Mouse (Mus musculus): ENCODE data around the gene Ptprm. TPM values are rescaled to one million over a fixed set of nuclear protein-coding genes. Genes with fewer than 3 reads are reported as not detected.

Ptprm gene
- total RNA-seq, 2 experiments from 2014 or later: 78.4 to 88.4 TPM

DNA sequence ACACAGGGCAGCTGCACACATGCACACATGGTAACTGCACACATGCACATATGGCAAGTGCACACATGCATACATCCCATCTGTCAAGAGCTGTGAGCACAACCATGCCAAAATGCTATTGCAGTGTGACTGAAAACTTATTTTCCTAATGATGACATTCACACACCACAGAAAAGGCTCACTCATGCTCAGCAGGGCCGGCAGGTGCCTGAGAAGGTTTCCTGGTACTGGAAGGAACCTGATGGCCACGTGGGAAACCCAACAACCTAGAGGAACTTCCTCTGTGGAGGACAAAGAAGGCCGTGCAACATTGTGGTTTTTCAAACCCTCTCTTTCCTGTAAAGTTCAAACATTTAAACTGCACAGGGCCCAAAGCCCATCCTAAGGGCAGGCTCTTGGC lies 241.6 kb downstream of the Ptprm start:
- intact Hi-C loops (cut with DNase I): no loop called here
- no peak for DNase-seq (ENCODE audit: low spot score)

DNA sequence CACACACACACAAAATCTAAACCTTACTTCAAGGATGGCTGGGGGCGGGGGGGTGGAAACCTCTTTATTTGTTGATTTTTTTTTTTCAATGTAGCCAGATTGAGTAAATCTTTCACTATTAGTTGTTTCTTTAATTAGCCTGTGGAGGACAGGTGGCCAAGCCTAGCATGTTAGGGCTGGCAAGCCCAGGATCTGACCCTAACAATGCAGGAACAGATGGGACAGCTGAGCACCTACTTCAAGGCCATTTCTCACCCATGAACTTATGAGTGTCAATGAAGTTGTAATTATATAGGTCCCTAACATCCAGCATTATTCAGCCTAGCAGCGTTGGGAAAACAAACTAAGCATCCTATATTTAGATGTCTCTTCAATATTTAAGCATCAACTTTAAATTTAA lies 248.1 kb downstream of the Ptprm start:
- intact Hi-C loops (cut with DNase I): no loop called here

DNA sequence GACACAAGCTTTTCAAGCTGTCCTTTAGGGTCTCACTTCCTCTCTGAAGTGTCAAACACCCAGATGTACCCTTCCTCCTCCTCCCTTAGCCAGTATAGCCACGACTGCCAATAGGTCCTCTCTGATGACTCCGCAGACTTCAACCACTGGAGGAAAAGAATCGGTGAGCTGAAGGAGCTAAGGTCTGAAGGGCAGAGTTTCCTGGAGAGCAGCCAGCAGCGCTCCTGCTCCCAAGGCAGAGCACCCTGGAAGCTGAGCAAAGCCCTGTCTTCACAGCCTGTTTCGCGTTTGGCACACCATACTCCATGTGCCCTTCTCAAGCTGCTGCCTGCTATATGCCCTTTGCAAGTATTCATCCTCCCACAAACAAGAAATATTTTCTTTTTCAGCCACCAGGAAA lies 252.2 kb downstream of the Ptprm start:
- no peak for DNase-seq (ENCODE audit: low spot score)
- intact Hi-C loops (cut with DNase I): no loop called here

More for the DNA sequence above, 248.1 kb downstream of the Ptprm start:
- DNase-seq (ENCODE audit: low spot score): no peak

DNA sequence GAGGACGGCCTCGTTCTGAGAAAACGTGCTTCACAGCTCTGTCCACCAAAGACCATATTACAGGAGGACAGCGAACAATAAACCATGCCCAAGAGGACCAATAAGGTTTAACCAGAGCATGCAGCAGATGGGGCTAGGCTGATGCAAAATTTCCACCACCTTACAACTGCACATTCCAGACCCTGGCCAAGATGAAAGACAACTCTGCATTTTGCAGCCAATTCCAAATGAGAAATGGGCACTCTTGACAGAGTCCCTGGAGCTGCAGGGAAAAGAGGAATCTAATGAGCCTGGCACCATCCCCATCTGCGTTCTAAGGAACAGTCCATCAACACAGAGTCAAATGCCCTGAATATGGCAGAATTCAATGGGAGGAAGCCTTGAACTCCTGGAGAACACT lies 263.3 kb downstream of the Ptprm start:
- DNase-seq (ENCODE audit: low spot score): no peak
- intact Hi-C loops (cut with DNase I): no loop called here

DNA sequence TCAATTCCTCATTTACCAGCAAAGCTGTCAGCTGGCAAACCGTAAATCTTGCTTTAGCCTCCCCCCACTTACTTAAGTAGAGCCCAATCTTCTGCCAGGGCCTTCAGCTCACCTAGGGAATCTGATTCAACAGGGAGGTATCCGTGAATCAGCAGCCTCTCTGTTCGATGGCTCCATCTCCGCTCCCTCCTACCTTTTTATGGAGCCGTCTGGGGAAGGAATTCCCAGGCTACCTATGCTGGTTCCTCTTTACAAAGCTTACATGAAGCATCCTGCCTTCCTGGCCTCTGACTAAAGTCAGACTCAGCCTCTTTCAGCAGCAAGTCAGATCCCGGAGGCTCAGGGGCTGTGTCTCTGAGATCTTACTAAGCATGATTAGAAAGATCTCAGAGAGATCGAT lies 264.1 kb downstream of the Ptprm start:
- no peak for DNase-seq (ENCODE audit: low spot score)
- intact Hi-C loops (cut with DNase I): no loop called here

DNA sequence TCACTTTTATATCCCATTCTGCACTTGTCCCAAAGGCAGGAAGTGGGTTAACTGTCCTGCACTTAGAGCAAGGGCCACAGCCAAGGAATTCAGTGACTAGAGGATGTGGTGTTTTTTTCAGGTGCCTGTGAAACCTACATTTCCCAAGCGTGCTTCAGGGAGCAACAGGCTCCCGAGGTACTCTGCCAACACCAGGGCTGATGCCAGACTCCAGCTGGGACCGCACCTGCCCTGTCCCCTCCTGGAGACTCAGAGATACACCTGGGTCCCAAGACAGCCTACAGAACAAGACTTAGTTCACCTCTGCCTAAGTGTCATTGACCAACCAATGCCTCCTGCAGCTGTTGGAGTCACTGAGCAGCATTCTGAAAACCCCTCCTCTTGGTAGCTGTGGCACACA lies 264.6 kb downstream of the Ptprm start:
- intact Hi-C loops (cut with DNase I): loop anchor here (5.0 kb wide), 1 partner anchor 83 kb away; no protein-coding TSS in a partner anchor

DNA sequence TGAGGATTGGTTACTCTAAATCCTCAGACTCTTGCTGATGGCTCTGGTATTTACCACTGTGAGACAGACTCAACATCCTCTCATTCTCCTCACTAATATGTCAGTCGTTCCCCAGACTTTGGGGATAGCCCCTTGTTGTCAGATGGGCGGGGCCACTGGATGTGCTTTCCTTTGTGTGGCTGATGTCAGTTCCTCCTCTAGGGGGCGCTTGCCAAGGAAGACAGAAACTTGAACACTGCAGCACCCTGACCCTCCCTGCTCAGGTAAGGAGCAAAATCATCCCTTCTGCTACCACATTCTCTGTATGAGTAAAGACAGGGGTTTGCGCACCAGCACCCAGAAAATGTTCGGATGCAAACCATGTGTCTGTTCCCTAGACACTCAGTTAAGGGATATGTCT lies 266.7 kb downstream of the Ptprm start:
- no peak for DNase-seq (ENCODE audit: low spot score)

More for the DNA sequence above, 264.6 kb downstream of the Ptprm start:
- DNase-seq (ENCODE audit: low spot score): no peak

DNA sequence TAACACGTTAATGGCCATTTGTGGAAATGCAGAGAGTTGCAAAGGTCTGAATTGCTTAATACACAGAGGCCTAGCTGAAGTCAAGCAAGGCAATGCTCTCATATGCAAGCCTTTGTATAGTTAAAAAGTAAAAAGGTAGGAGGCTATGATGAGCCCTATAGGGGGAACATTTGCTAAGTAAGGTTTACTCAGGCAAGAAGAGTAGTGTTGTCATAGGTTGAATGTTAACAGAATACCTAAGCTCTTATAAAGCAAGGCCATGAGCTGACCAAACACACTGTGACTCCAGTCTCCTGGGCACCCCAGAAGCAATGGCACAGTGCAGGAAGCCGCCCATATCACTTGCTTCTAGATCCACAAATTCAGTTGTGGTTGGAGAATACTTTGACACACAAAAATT lies 267.4 kb downstream of the Ptprm start:
- no peak for DNase-seq (ENCODE audit: low spot score)
- intact Hi-C loops (cut with DNase I): loop anchor here (5.0 kb wide), 1 partner anchor 85 kb away; no protein-coding TSS in a partner anchor

More for the DNA sequence above, 266.7 kb downstream of the Ptprm start:
- intact Hi-C loops (cut with DNase I): loop anchor here (5.0 kb wide), 1 partner anchor 85 kb away; no protein-coding TSS in a partner anchor

DNA sequence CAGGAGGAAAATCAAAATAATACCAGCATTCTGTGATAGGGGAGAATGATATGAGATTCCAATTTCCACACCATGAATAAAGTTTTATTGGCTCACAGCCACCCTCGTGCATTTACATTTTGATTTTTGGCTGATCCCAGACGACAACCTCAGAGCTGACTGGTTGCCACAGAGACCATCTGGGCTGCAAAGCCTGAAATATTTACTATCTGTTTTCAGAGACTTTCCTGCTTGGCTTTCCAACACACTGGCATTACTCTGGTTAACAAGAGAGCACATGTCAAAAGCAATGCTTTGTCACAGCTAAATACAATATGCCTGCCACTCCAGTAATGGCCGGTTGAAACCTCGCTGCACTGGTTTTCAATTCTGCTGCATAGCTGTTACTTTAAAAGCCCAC lies 269.8 kb downstream of the Ptprm start:
- DNase-seq (ENCODE audit: low spot score): no peak
- intact Hi-C loops (cut with DNase I): loop anchor here (5.0 kb wide), 1 partner anchor 268 kb away; the partner anchor contains the start of gene Ptprm

DNA sequence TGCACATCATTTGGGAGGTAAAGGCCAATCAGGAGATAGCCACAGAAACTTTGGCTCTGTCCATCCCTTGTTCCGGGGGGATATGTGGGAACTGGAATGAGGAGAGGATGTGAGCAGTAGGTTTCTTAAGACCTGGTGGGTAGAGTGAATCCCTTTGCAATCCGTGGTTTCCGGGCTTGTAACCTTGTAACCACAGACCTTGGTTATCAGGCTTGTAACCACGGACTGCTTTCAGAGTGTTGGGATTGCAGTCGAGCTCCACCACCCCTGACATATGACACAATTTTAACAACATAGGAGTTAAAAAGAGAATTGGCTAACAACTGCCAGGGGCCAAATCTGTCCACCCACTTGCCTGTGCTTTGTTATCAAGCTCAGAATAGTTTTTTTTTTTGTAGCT lies 270.2 kb downstream of the Ptprm start:
- intact Hi-C loops (cut with DNase I): loop anchor here (5.0 kb wide), 1 partner anchor 268 kb away; the partner anchor contains the start of gene Ptprm

DNA sequence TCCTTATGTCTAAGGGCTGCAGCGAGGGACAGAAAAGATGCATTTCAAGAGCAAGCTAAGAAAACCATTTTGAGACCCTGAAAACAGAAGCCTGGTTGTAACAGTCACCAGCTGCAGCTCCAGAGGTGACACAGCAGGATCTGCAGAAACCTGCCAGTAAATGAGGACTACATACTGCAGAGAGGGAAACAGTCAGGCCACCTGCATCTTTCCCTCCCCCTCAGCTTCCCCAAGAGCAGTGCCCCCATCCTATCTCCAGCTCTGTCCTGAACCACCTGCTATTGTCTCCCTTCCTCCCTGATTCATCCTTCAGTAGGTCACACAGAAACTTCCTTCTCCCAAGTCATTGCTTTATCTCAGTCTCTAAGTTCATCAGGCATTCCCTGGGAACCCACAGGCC lies 274.7 kb downstream of the Ptprm start:
- DNase-seq (ENCODE audit: low spot score): no peak
- intact Hi-C loops (cut with DNase I): no loop called here

More for the DNA sequence above, 270.2 kb downstream of the Ptprm start:
- DNase-seq (ENCODE audit: low spot score): no peak

DNA sequence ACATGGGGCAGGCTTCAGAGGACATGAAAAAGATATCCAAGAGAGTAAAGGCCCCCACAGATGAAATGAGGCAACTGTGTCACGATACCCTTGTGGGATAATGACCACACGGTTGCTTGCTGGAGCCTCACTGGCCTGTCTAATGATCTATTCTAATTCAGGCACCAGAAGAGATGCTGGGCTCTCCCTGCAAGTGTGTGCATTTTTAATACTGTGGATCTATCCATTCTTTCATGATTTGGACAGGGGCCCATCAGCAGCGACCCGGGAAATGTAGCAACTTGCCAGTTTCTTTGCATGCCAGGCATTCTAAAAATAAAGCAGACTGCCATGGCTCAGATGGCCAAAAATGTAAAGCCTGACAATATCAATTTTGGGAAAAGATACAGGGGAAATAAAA lies 280.7 kb downstream of the Ptprm start:
- intact Hi-C loops (cut with DNase I): loop anchor here (5.0 kb wide), 2 partner anchors 59 to 94 kb away; no protein-coding TSS in a partner anchor
- no peak for DNase-seq (ENCODE audit: low spot score)

DNA sequence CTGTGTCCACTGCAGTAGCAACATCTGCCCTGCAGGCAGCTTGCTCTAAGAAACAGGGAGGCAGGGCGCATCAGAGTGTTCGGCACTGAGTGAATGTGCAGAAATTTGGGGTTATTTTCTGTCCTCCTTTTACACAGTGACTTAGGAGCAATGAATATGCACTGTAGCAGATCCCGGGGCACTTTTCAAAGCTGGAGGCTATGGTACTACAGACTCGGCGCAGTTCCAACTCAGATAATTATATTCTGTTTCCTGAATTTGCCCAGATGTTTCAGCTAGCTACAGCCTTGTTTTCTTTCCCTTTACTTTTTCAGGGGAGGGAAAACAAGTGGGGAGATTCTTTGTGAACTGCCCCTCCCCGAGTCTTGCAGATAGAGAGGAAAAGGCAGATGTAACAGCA lies 281.1 kb downstream of the Ptprm start:
- DNase-seq (ENCODE audit: low spot score): no peak
- intact Hi-C loops (cut with DNase I): loop anchor here (5.0 kb wide), 2 partner anchors 59 to 94 kb away; no protein-coding TSS in a partner anchor

DNA sequence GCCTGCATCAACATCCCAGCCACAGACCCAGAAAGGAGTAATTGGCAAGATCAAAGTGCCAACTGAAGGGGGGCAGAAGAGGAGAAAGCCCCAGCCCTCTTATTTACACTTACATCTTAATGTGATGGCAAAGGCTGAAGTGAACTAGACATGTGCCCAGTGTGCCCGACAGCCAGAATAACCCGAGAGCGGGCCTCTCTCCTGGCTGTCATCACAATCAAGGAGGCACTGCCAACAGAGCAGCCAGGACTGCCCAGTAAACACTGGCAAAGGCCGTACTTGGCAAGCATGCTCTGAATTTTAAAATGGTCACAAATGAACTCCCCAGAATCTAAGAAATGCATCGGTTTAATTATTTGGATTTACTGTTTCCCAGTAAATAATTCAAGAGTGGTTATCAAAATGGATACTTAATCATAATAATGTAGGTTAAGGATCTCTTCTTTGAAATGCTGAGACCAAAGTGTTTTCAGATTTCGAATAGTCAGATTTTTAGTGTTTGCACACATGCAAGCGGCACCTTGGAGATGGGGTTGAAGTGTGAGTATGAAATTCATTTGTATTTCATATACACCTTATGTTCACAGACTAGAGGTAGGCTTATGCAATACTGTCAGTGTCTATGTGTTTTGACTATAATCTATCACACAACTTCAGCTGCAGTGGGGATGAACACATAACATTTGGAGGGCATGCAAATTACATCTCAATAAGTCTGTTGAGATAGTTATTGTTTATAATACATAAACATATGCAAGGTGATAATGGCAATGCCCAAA lies 282.8 kb downstream of the Ptprm start:
- DNase-seq (ENCODE audit: low spot score): no peak
- intact Hi-C loops (cut with DNase I): loop anchor here (5.0 kb wide), 2 partner anchors 61 to 96 kb away; no protein-coding TSS in a partner anchor

DNA sequence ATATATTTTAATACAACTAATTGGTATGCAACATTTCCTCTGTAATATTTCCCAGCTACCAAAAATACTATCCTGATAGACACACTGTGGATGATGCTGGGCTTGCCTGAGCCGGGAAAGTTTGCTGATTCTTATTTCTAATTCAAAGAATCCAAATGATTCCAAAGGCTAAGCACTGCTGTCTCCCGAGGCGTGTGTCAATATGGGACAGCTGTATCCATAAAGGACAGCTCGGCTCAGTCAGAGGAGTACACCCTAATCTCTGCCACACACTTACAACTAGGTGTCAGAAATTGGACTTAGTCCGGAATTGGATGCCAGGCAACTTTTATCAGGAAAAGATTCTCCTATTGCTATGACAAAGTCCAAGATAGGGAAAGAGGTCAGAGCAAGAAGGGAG lies 290.6 kb downstream of the Ptprm start:
- no peak for DNase-seq (ENCODE audit: low spot score)
- intact Hi-C loops (cut with DNase I): no loop called here

DNA sequence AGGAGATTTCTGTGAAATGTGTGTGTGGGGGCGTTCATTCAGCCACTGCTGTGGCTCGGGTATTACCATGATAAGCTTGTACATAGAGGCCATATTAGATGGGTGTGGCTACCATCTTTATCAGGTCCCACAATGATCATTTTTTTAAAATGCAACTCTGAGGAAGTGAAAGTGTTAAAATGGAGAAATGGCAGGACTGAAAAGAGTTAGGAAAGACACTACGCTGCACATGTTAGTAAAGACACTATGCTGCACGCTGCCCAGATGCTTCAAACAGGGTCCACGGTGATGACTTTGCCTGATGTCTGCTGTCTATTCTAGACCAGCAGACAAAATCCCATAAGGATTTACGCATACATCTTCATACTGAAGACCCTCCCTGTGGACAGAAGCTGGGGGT lies 298.6 kb downstream of the Ptprm start:
- intact Hi-C loops (cut with DNase I): no loop called here
- no peak for DNase-seq (ENCODE audit: low spot score)

DNA sequence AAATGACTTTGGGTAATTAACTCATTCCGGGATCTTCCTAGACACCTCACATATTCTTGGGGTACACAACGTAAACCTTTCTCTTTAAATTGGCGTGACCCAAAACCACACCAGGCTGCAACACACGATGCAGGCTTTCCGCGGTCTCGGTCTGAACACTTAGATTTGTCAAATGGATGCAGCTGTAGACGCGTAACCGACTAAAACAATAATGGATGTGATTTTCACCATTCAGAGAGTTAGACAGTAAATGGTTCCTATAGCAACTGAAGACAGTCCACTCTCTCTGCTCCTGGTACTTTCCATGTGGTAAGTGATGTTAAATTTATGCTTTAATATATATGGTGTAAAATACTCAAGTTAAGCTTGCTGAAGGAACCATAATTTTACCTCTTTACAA lies 300.1 kb downstream of the Ptprm start:
- DNase-seq (ENCODE audit: low spot score): no peak

DNA sequence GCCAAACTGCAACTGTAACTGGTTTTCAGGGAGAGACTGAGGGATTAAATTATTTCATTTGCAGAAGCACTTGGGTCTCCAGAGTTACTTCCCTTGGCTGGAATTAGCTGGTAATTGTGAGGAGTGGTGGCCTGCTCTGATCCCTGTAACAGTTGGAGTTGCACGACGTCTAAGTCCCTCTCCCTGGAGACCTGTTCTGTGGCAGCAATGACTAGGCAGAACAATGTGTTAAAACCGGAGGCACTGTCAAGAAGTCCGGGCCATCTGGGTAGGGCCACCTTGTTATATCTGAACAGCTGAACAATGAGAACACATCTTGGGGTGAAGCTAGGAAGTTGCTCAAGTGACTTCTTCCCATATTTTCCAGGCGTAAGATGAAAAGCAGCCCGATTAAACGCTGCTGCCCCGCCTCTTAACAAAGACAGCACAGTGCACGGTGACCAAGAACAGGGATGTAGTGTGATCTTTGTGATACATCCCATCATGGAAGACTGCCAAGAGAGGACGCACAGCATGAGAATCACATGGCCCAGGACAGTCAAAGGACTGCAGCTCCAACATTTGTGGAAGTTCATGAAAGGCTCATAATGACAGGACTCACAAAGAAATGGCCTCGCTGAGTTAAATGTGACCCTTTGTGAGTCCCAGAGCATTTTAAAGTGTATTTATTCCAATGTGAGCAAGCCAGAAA lies 301.5 kb downstream of the Ptprm start:
- intact Hi-C loops (cut with DNase I): no loop called here
- no peak for DNase-seq (ENCODE audit: low spot score)

More for the DNA sequence above, 300.1 kb downstream of the Ptprm start:
- intact Hi-C loops (cut with DNase I): no loop called here

DNA sequence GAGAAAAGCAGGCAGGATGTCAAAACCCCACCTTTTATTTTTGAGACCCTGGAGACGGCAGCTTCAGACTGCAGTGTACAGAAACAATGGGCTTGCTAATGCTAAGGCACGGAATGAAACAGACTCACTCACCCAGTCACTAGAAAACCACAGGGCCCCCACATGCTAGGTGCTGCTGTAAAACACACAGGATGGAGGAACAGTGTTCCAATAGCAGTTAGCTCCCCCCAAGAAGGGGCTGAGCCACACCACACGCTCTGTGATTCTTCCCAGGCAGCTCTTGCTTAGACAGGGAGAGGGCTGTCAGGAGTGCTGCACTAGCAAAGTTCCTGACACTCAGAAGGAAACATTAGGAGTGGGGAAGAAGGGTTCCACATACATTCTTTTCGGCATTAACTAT lies 306.6 kb downstream of the Ptprm start:
- intact Hi-C loops (cut with DNase I): no loop called here
- no peak for DNase-seq (ENCODE audit: low spot score)

DNA sequence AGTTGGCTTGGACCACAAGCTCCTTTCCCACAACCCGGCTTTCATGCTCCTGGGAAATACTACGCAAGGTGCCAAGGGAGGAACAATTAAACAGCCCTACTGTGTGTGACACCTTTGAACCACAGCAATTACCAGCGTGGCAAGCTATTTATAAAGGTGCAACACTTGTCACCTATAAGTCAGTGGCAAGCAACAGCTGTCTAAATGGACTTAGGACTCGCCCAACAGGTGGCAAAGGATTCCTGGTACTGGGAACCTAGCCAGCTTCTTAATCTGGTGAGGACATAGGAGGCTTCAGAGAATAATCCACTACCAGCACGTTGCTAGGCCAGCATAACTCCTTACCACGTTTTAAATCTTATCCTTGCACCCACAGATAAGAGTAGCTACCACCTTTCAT lies 315.7 kb downstream of the Ptprm start:
- DNase-seq (ENCODE audit: low spot score): no peak
- intact Hi-C loops (cut with DNase I): no loop called here

DNA sequence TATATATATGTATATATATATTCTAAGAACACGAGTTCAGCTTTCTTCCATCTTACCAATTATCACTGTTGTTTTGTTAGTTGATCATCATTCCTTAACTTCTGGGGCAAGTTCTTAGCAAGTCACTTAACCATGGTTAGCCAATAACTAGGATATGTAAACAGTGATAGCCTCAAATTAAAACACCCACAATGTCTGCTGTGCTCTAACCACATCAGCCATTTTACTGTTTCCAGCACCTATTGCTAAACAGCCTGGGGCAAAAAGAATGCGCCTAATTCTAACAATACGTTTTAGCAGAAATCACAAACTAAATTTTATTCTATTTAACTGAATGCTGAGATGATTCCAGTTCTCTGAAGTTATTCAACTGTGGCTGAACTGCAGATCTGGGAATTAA lies 320.7 kb downstream of the Ptprm start:
- DNase-seq (ENCODE audit: low spot score): no peak
- intact Hi-C loops (cut with DNase I): no loop called here

All from heart, postnatal 25 days (tissue).